Mouse (Mus musculus) bone marrow, adult 2 months (tissue): ENCODE data around the gene Olig3.

Experiments used
- CTCF ChIP-seq: fragments of 200-500 bp; IDR thresholded peaks from 2 replicates; pipeline ENCODE4 v1.5.1; 2011; ENCODE audit warnings: low read length, control low read depth; ENCODE audit not compliant: control insufficient read depth, insufficient read depth
- POLR2A ChIP-seq: fragments of 200-500 bp; IDR thresholded peaks from 2 replicates; pipeline ENCODE4 v1.6.1; 2011; ENCODE audit warnings: low read depth, mild to moderate bottlenecking, control low read depth, low read length, borderline replicate concordance; ENCODE audit not compliant: control insufficient read depth

DNA sequence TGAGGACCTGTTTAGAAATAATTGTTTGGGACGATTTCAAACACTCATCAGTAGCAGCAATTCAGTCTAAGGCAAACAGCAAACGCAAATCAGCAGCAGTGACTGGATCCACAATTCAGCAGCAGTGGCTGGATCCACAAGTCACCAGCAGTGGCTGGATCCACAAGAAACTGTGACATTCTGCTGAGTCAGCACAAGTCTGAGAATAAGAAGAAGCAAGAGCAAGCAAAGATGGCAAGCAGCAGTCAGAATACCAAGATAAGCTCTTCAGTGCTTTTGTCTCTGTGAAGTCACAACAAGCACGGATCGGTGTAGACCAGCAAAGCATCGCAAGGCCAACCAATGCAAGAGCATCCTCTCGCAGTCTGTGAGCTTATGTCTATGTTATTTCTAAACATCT, 12.3 kb upstream of the Olig3 start:
- no peak for TF ChIP-seq CTCF
- no peak for TF ChIP-seq POLR2A
